ENCODE assay signal across 8 mouse cellular contexts in genomic region chr7:62419493-62420360, GRCm38 (mm10). TPM values are rescaled to one million over a fixed set of nuclear protein-coding genes. Genes with fewer than 3 reads are reported as not detected.
A peak's percentile ranks its signal among the peaks of the same experiment; 100 is the strongest.
DNase-seq lines count a peak whose midpoint lies in the region; ATAC-seq lines count a peak whose summit lies in the region.

Gene Mkrn3 (minus strand): TSS chr7:62420139.

- H3K9me3 ChIP-seq in heart, embryonic 14.5 days (ENCODE audit: control insufficient read depth, low read length): peaks cover 20% of the 10 kb centered on the region
- H3K9me3 ChIP-seq in liver, embryonic 13.5 days (replicated peaks): no peaks in the 10 kb centered on the region

- DNase-seq in B cell, adult 2 months: peak; percentile 5 to 19
- DNase-seq in adrenal gland, postnatal 4 days (ENCODE audit: low spot score in 2 of 2): peak; percentile 26 to 40
- DNase-seq in fat pad, adult 2 months (ENCODE audit: extremely low read depth, low read depth, low spot score): peak; percentile 13
- DNase-seq in kidney, postnatal 10 days: peak; percentile 89
- peak; percentile 26 for DNase-seq in liver, embryonic 13.5 days
- DNase-seq in neural tube, embryonic 10.5 days (ENCODE audit: extremely low spot score, low spot score): peak; percentile 80
- peak; percentile 87 for DNase-seq in testis, postnatal 10 days (ENCODE audit: low spot score)

- WGBS in heart, embryonic 14.5 days: 20% methylated on average over 49 of the region's 49 CpGs
- 18% methylated on average over 49 of the region's 49 CpGs for WGBS in liver, embryonic 13.5 days (ENCODE audit: insufficient replicate concordance)

- H3K9ac ChIP-seq in heart, embryonic 14.5 days (ENCODE audit: low read length): peak within 1 kb of the TSS; percentile 80
- H3K9ac ChIP-seq in liver, embryonic 13.5 days: peak within 1 kb of the TSS; percentile 56

- ATAC-seq in heart, embryonic 14.5 days (ENCODE audit: insufficient number of reproducible peaks, insufficient read depth, low FRiP score, low read depth): no peak
- ATAC-seq in liver, embryonic 13.5 days (ENCODE audit: low read depth): peak; percentile 45; the same call in 1 of the 2 replicates

- H3K36me3 ChIP-seq in heart, embryonic 14.5 days (ENCODE audit: control insufficient read depth, insufficient read depth, low read length): no peaks in the 10 kb centered on the region
- no peaks in the 10 kb centered on the region for H3K36me3 ChIP-seq in liver, embryonic 13.5 days

- peak within 1 kb of the TSS; percentile 71 for H3K4me2 ChIP-seq in heart, embryonic 14.5 days (ENCODE audit: low read length)
- H3K4me2 ChIP-seq in liver, embryonic 13.5 days: peak within 1 kb of the TSS; percentile 67

- peak within 1 kb of the TSS; percentile 68 to 76 for H3K4me3 ChIP-seq in heart, embryonic 14.5 days (ENCODE audit: control insufficient read depth in 1 of 2, insufficient read depth in 1 of 2, low read depth in 1 of 2, low read length in 2 of 2)
- H3K4me3 ChIP-seq in liver, embryonic 13.5 days (replicated peaks): peak within 1 kb of the TSS; percentile 63

- H3K27ac ChIP-seq in heart, embryonic 14.5 days (replicated peaks in 1 of 2; ENCODE audit: control insufficient read depth in 1 of 2, insufficient read depth in 1 of 2, low read depth in 2 of 2, low read length in 2 of 2): no peak within 1 kb of the TSS
- no peak within 1 kb of the TSS for H3K27ac ChIP-seq in liver, embryonic 13.5 days

- H3K4me1 ChIP-seq in heart, embryonic 14.5 days (ENCODE audit: control insufficient read depth in 2 of 2, insufficient read depth in 2 of 2, low read length in 2 of 2): no peaks in the 10 kb centered on the region; a peak in 1 of 4 replicates
- H3K4me1 ChIP-seq in liver, embryonic 13.5 days (replicated peaks): no peaks in the 10 kb centered on the region

- peaks cover 10% of the 10 kb centered on the region; the same call in 1 of the 2 replicates for H3K27me3 ChIP-seq in heart, embryonic 14.5 days (ENCODE audit: control insufficient read depth, insufficient read depth, low read length)
- H3K27me3 ChIP-seq in liver, embryonic 13.5 days: no peaks in the 10 kb centered on the region

RNA-seq across cellular contexts. Expression of gene Mkrn3, which starts in this region (rescaled TPM):
- 1 to 10 TPM; 4.1 TPM for total RNA-seq in adrenal gland, postnatal 4 days (2021)
- polyA plus RNA-seq in heart, embryonic 14.5 days (2014; fragmentation: Nextera tagmentation; extraction: Ambion mirVana): 1.7 and 2.6 TPM in 2 replicates
- 0.24 and 0.52 TPM in 2 replicates for polyA plus RNA-seq in liver, embryonic 13.5 days (2015; fragmentation: Nextera tagmentation; extraction: Ambion mirVana)

Comparison
In these comparisons a context has a peak if more than half of its experiments do, and no peak if none do; other contexts are left out.
1. Peak in DNase-seq, ATAC-seq, H3K4me3 ChIP-seq, H3K9ac ChIP-seq and H3K4me2 ChIP-seq in liver, embryonic 13.5 days; RNA of the gene not detected or under 1 TPM.
2. DNase-seq: peak in every context shown above with its lines; median percentile 89 in kidney, postnatal 10 days; 87 in testis, postnatal 10 days; 80 in neural tube, embryonic 10.5 days; 33 in adrenal gland, postnatal 4 days; 26 in liver, embryonic 13.5 days; 13 in fat pad, adult 2 months; 12 in B cell, adult 2 months.